Mouse (Mus musculus): ENCODE results near the gene Nxph3. TPM values are rescaled to one million over a fixed set of nuclear protein-coding genes. Genes with fewer than 3 reads are reported as not detected.

The Nxph3 gene
- polyA plus RNA-seq, 1 experiment = 0.34 TPM

DNA sequence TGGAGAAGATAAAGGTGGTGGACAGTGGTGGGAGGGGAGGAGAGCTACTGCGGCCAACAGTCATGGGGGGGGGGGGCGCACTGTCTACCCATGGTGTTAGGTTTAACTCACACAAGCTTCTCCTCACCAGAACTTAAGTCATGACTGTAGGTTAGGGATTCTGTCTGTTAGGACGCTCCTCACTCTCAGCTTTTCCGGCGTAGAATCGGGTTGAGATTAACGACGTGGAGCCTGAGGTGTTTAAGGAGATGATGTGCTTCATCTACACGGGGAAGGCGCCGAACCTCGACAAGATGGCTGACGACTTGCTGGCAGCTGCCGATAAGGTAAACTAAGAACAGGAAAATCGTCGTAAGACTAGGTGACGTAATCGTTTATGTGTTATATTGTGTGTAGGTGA is 28.7 kb downstream of the Nxph3 start:
- WGBS = 97% methylated on average over 18 of the region's 18 CpGs
- no peaks in the 10 kb centered on the region for H3K4me1 ChIP-seq (replicated peaks; ENCODE audit: control insufficient read depth, insufficient read depth, low read length)
- H3K4me3 ChIP-seq (ENCODE audit: control insufficient read depth, insufficient read depth, low read length) = no peak overlapping the region
- no peak overlapping the region for H3K27ac ChIP-seq (ENCODE audit: control insufficient read depth, insufficient read depth, low read length)
- no peak for DNase-seq
- TF ChIP-seq CTCF (IDR thresholded peaks at IDR 0.05; ENCODE audit: borderline replicate concordance, control insufficient read depth, extremely low read depth, insufficient read depth, low read length, poor library complexity) (no peak), POLR2A (IDR thresholded peaks at IDR 0.05; ENCODE audit: control insufficient read depth, extremely low read depth, insufficient read depth, low read length, poor library complexity) (no peak)
- H3K36me3 ChIP-seq (ENCODE audit: control insufficient read depth, insufficient read depth, low read length) = peaks cover 59% of the 10 kb centered on the region
- no peaks in the 10 kb centered on the region for H3K27me3 ChIP-seq (ENCODE audit: control insufficient read depth, insufficient read depth, low read length)

DNA sequence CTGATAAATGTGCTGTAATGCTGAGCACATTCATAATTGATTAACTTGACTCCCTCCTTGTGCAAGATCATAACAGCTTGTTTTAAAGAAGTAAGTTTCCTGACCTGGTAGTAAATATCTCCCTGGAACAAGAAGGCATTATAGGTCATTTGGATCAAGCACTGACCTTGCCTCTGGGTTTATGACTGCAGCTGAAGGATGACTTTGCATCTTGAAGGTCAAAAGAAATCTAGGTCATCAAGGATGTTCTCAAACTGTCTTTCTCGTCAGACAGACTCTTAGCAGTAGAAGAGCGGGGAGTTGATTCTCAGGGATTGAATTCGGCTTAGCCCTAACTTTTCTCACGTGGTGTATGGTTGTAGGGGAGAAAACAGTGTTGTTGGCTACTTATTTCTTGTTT is 33.7 kb downstream of the Nxph3 start:
- 95% methylated on average over 4 of the region's 4 CpGs for WGBS
- H3K36me3 ChIP-seq (ENCODE audit: control insufficient read depth, insufficient read depth, low read length) = peaks cover 24% of the 10 kb centered on the region
- no peak for TF ChIP-seq CTCF (IDR thresholded peaks at IDR 0.05; ENCODE audit: borderline replicate concordance, control insufficient read depth, extremely low read depth, insufficient read depth, low read length, poor library complexity)
- TF ChIP-seq POLR2A (IDR thresholded peaks at IDR 0.05; ENCODE audit: control insufficient read depth, extremely low read depth, insufficient read depth, low read length, poor library complexity) = no peak

DNA sequence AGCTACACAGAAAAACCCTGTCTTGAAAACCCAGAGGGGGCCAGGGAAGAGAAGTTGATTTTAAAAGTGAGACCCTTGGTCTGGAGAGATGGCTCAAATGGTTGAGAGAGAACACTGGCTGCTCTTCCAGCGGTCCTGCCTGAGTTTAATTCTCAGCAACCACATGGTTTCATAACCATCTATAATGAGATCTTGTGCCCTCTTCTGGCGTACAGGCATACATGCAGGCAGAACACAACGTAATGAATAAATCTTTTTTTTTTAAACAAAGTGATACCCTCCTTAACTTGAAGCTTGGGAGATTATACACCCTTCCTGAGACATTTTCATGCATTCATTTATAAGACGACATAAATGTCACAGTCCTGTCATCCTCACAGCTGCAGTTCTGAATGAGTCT is 34.9 kb downstream of the Nxph3 start:
- Histone ChIP-seq H3K4me3 (ENCODE audit: control insufficient read depth, insufficient read depth, low read length) (no peak overlapping the region), H3K36me3 (ENCODE audit: control insufficient read depth, insufficient read depth, low read length) (peaks cover 23% of the 10 kb centered on the region), H3K4me1 (replicated peaks; ENCODE audit: control insufficient read depth, insufficient read depth, low read length) (no peaks in the 10 kb centered on the region), H3K27me3 (ENCODE audit: control insufficient read depth, insufficient read depth, low read length) (no peaks in the 10 kb centered on the region), H3K27ac (ENCODE audit: control insufficient read depth, insufficient read depth, low read length) (no peak overlapping the region)
- no peak for TF ChIP-seq CTCF (IDR thresholded peaks at IDR 0.05; ENCODE audit: borderline replicate concordance, control insufficient read depth, extremely low read depth, insufficient read depth, low read length, poor library complexity)
- WGBS = 94% methylated on average over 4 of the region's 4 CpGs
- DNase-seq = no peak

More for the DNA sequence above, 33.7 kb downstream of the Nxph3 start:
- Histone ChIP-seq H3K4me1 (replicated peaks; ENCODE audit: control insufficient read depth, insufficient read depth, low read length) (no peaks in the 10 kb centered on the region), H3K27ac (ENCODE audit: control insufficient read depth, insufficient read depth, low read length) (no peak overlapping the region), H3K27me3 (ENCODE audit: control insufficient read depth, insufficient read depth, low read length) (no peaks in the 10 kb centered on the region), H3K4me3 (ENCODE audit: control insufficient read depth, insufficient read depth, low read length) (no peak overlapping the region)
- no peak for DNase-seq

DNA sequence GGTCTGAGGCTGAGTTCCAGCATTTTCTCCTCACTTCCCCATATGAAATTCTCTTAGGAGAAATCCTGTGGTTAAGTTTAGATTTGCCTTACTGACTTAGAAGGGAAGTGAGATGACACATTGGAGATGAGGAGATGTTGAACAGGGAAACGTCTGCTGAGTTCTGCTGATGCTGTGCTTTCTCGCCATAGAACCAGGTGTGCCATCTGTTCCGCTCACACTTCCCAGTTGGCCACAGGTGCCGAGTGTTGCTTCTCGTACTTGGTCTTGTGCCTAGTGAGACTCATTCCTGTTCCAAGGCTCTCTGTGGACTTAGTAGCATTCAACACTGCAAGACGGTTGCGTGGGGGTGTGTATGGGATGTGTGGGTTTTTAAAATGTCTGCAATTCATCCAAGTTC is 38.0 kb downstream of the Nxph3 start:
- DNase-seq = no peak
- Histone ChIP-seq H3K4me1 (replicated peaks; ENCODE audit: control insufficient read depth, insufficient read depth, low read length) (no peaks in the 10 kb centered on the region), H3K36me3 (ENCODE audit: control insufficient read depth, insufficient read depth, low read length) (peaks cover 42% of the 10 kb centered on the region), H3K4me3 (ENCODE audit: control insufficient read depth, insufficient read depth, low read length) (no peak overlapping the region), H3K27me3 (ENCODE audit: control insufficient read depth, insufficient read depth, low read length) (no peaks in the 10 kb centered on the region), H3K27ac (ENCODE audit: control insufficient read depth, insufficient read depth, low read length) (no peak overlapping the region)
- 94% methylated on average over 7 of the region's 7 CpGs for WGBS
- TF ChIP-seq CTCF (IDR thresholded peaks at IDR 0.05; ENCODE audit: borderline replicate concordance, control insufficient read depth, extremely low read depth, insufficient read depth, low read length, poor library complexity) (no peak), POLR2A (IDR thresholded peaks at IDR 0.05; ENCODE audit: control insufficient read depth, extremely low read depth, insufficient read depth, low read length, poor library complexity) (no peak)

DNA sequence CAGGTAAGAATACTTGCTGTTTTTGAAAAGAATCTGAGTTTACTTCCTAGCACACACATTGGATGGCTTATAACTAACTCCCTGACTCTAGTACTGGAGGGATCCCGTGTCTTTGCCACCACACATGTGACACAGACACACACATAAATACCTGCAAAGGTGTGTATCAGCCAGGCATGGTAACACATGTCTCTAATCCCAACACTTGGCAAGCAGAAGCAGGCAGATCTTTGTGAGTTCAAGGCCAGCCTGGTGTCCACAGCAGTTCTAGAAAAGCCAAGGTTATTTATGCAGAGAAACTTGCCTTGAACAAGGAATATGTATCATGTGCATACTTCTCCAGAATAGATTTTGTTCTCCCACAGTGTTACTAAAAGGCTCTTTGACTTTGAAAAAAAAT is 40.9 kb downstream of the Nxph3 start:
- no peak for DNase-seq
- Histone ChIP-seq H3K4me1 (replicated peaks; ENCODE audit: control insufficient read depth, insufficient read depth, low read length) (no peaks in the 10 kb centered on the region), H3K27ac (ENCODE audit: control insufficient read depth, insufficient read depth, low read length) (no peak overlapping the region), H3K4me3 (ENCODE audit: control insufficient read depth, insufficient read depth, low read length) (no peak overlapping the region), H3K36me3 (ENCODE audit: control insufficient read depth, insufficient read depth, low read length) (peaks cover 53% of the 10 kb centered on the region), H3K27me3 (ENCODE audit: control insufficient read depth, insufficient read depth, low read length) (no peaks in the 10 kb centered on the region)
- no peak for TF ChIP-seq CTCF (IDR thresholded peaks at IDR 0.05; ENCODE audit: borderline replicate concordance, control insufficient read depth, extremely low read depth, insufficient read depth, low read length, poor library complexity)
- no peak for TF ChIP-seq POLR2A (IDR thresholded peaks at IDR 0.05; ENCODE audit: control insufficient read depth, extremely low read depth, insufficient read depth, low read length, poor library complexity)
- WGBS = 98% methylated on average over 1 of the region's 1 CpGs

- TF ChIP-seq POLR2A (IDR thresholded peaks at IDR 0.05; ENCODE audit: control insufficient read depth, extremely low read depth, insufficient read depth, low read length, poor library complexity) (no peak), CTCF (IDR thresholded peaks at IDR 0.05; ENCODE audit: borderline replicate concordance, control insufficient read depth, extremely low read depth, insufficient read depth, low read length, poor library complexity) (no peak)
- no peaks in the 10 kb centered on the region for H3K4me1 ChIP-seq (replicated peaks; ENCODE audit: control insufficient read depth, insufficient read depth, low read length)
- no peak overlapping the region for H3K27ac ChIP-seq (ENCODE audit: control insufficient read depth, insufficient read depth, low read length)
- no peak for DNase-seq
- no peak overlapping the region for H3K4me3 ChIP-seq (ENCODE audit: control insufficient read depth, insufficient read depth, low read length)
- peaks cover 53% of the 10 kb centered on the region for H3K36me3 ChIP-seq (ENCODE audit: control insufficient read depth, insufficient read depth, low read length)
- 96% methylated on average over 2 of the region's 2 CpGs for WGBS
- H3K27me3 ChIP-seq (ENCODE audit: control insufficient read depth, insufficient read depth, low read length) = no peaks in the 10 kb centered on the region
Observed at GRCm38 (mm10) chr11:95472942-95473341, 41.4 kb downstream of the Nxph3 start.

DNA sequence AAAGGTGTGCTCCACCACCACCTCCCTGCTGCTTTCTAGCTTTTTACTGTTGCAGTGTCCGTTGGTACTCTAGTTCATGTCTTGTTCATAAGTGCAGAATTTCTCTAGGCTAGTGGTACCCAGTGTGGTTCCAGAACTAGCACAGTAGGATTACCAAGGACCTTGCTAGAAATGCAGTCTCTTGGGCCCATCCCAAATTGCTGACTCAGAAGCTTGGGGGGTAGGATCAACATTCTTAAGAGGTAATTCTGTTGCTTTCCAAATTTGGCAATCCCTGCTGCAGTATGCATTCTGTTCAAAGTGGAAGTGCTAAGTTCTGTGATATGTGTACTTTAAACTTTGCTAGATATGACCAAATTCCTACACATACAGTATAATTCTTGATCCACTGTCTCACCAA is 46.6 kb downstream of the Nxph3 start:
- H3K4me1 ChIP-seq (replicated peaks; ENCODE audit: control insufficient read depth, insufficient read depth, low read length) = no peaks in the 10 kb centered on the region
- peaks cover 19% of the 10 kb centered on the region for H3K36me3 ChIP-seq (ENCODE audit: control insufficient read depth, insufficient read depth, low read length)
- no peak overlapping the region for H3K4me3 ChIP-seq (ENCODE audit: control insufficient read depth, insufficient read depth, low read length)
- no peak overlapping the region for H3K27ac ChIP-seq (ENCODE audit: control insufficient read depth, insufficient read depth, low read length)
- 98% methylated on average over 1 of the region's 1 CpGs for WGBS
- no peak for TF ChIP-seq POLR2A (IDR thresholded peaks at IDR 0.05; ENCODE audit: control insufficient read depth, extremely low read depth, insufficient read depth, low read length, poor library complexity)
- no peak for TF ChIP-seq CTCF (IDR thresholded peaks at IDR 0.05; ENCODE audit: borderline replicate concordance, control insufficient read depth, extremely low read depth, insufficient read depth, low read length, poor library complexity)
- DNase-seq = no peak
- H3K27me3 ChIP-seq (ENCODE audit: control insufficient read depth, insufficient read depth, low read length) = no peaks in the 10 kb centered on the region
